Mouse (Mus musculus) R1 (cell line): ENCODE results near the gene Apc2.

Source experiments
- DNase-seq: peaks from one replicate; pipeline ENCODE4 v3.0.0-alpha.2; 2018; ENCODE audit warnings: low read depth, low spot score

Gene Apc2

DNA sequence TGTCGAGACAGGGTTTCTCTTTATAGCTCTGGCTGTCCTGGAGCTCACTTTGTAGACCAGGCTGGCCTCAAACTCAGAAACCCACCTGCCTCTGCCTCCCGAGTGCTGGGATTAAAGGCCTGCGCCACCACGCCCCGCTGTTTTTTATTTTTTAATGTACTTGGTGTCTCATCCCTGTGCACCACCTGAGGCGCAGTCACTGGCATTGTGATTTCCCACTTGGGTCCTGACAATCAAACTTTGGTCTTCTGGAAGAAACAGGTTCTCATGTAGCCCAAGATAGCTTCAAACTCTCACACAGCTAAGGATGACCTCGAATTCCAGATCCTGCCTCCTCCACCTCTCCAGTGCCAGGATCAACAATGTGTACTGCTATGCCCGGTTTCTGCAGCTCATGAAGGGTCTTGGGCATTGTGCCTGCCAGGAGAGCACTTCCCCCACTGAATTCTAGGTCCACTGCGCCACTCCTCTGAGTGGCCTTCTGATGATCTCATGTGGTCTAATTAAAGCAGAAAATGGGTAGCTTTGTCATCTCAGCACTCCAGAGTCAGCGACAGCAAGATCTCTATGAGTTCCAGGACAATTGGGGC, 32.9 kb upstream of the Apc2 start:
- DNase-seq = no peak

DNA sequence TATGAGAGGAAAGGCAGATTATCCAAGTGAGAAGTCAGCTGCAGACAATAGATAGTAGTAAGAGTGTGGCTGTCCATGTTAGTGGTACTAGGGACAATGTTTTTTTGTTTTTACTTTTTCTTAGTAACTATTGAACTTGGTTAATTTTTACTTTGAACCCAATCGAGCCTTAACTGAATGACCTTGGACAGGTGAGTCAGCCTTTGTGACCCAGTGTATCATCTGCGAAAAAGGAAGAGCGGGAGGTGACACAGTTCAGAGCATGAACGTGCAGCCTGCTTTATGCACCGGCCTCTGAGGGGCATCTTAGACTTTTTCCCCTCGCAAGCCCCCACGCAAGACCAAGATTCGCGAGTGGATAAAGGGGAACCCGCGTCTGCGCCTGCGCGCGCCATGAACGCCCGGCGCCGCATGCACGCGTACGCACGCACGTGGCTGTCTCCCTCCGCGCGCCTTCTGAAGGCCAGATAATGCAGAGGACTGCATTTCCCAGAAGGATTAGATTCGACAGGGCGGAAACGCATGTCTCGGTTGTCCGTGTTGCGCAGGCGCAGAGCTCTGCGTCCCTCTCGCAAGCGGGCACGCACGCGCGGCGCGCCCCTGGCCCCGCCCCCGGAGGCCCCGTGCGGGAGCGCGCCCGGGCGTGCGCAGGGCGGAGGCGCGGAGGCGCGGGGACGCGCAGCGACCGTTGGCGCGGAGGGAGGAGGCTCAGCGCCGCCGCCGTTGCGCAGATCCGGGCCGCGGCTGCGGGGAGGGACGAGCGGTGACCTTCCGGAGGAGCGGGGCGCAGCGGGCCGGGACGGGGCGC, 31.2 kb upstream of the Apc2 start:
- peak; percentile 99 for DNase-seq

DNA sequence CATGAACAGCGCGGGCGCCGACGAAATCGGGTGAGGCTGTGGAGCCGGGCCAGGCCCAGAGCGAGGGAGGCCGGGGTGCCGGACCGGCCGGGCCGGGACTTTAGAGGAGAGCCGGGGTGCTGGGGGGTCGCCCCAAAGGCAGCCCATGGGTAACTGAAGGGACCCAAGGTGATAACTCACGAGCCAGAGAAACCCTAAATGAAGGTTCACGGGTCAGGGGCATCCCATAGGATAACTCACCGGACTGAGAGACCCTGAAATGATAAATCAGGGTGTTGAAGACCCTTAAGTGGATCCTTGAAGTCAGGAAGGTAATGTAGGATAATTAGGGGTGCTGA, 30.7 kb upstream of the Apc2 start:
- no peak for DNase-seq

GRCm38 (mm10) chr10:80270099-80270498, 25.7 kb upstream of the Apc2 start:
- DNase-seq = no peak

- no peak for DNase-seq
Observed at GRCm38 (mm10) chr10:80270734-80271181, 25.0 kb upstream of the Apc2 start.

- DNase-seq = no peak
Observed at GRCm38 (mm10) chr10:80271186-80271843, 24.5 kb upstream of the Apc2 start.

- no peak for DNase-seq
Observed at GRCm38 (mm10) chr10:80271870-80272585, 23.7 kb upstream of the Apc2 start.

DNA sequence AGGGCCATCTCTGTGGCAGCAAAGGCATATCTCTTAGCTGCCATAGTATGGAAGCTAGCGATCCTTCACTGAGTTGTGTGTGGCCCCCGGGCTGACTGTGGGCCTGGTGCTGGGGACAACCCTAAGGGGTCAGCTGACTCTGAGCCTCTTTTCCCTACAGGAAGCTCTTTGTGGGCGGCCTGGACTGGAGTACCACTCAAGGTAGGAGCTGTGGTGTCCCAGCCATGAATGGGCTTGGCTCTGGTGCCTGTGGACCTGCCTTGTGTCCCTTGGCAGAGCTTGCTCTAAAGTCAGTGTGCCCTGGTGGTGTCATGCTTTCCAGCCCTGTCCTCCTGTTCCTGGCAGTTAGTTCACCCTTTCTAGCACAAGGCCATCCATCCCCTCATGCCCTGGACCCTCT, 21.9 kb upstream of the Apc2 start:
- no peak for DNase-seq

DNA sequence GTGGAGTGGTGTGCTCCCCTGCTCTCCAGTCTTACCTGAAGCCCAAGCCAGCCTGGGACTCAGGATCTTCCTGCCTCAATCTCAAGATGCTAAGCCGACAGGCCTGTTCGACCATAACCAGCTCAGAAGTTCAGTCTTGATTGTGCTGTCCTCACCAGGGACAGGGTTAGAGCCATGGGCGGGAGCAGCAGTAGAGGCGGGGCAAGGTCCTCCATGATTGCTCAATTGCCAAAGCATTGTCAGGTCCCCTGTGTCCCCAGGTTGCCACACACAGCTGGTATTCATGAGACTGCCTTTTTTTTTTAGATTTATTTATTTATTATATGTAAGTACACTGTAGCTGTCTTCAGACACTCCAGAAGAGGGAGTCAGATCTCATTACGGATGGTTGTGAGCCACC, 19.5 kb upstream of the Apc2 start:
- DNase-seq = no peak

GRCm38 (mm10) chr10:80278390-80278789, 17.4 kb upstream of the Apc2 start:
- no peak for DNase-seq

- no peak for DNase-seq
Observed at GRCm38 (mm10) chr10:80279273-80279672, 16.5 kb upstream of the Apc2 start.

DNA sequence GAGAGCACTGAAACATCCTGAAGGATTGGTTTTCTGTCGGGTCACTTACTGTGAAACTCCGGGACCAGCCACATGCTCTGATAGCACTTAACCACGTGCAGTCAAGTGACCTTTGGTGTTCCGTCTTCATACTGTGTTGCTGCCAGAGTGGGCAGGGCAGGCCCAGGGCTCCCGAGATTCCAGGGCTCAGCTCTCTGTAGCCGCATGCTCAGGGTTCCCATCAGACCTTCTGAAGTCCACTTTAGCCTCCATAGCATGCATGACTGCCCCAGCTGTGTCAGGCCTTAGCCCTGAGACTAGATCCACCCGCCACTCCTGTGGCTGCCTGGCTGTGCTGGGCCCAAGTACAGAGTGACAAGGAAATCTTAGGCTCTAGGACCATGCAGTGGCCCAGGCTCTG, 14.5 kb upstream of the Apc2 start:
- DNase-seq = no peak

DNA sequence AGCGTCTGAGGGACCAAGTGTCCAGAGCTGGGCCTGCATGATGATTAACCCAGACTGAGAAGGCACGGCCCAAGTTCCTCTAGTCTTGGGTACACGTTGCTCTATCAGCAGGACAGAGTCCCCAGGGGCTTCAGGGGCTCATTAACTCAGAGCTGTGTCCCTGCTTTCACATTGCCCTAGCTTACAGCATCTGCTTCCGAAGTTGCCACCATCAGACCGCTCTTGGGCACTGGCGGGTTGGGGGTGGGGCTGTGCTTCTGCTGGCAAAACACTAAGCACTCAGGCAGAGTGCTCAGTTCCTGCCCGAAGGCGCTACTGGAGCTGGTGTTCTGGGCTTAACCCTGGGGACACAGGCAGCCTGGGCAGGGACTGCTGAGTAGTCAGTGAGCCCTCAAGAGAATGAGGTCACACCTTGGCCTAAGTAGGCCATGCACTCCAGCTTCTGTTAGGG, 13.8 kb upstream of the Apc2 start:
- no peak for DNase-seq

- no peak for DNase-seq
Observed at GRCm38 (mm10) chr10:80282481-80283441, 13.0 kb upstream of the Apc2 start.

GRCm38 (mm10) chr10:80285222-80286070, 10.3 kb upstream of the Apc2 start:
- DNase-seq = no peak

GRCm38 (mm10) chr10:80288097-80288496, 7.7 kb upstream of the Apc2 start:
- no peak for DNase-seq

DNA sequence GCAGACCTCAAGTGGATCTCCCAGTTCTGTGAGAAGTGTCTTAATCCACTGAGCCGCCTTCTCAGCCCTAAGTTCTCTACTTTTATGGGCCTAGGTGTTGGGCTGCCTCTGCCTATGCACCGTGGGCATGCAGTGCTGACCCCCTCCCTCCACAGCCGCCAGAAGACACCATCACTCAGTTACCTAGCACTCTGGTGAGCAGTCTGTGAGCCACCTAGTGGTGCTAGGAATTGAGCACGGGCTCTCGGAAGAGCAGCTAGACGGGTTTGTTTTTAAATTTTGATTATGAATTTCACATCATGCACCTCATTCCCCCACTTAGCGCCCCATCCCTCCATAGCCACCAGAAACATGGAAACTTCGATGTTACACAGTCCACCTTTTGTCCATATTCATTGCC, 7.1 kb upstream of the Apc2 start:
- peak; percentile 38 for DNase-seq

DNA sequence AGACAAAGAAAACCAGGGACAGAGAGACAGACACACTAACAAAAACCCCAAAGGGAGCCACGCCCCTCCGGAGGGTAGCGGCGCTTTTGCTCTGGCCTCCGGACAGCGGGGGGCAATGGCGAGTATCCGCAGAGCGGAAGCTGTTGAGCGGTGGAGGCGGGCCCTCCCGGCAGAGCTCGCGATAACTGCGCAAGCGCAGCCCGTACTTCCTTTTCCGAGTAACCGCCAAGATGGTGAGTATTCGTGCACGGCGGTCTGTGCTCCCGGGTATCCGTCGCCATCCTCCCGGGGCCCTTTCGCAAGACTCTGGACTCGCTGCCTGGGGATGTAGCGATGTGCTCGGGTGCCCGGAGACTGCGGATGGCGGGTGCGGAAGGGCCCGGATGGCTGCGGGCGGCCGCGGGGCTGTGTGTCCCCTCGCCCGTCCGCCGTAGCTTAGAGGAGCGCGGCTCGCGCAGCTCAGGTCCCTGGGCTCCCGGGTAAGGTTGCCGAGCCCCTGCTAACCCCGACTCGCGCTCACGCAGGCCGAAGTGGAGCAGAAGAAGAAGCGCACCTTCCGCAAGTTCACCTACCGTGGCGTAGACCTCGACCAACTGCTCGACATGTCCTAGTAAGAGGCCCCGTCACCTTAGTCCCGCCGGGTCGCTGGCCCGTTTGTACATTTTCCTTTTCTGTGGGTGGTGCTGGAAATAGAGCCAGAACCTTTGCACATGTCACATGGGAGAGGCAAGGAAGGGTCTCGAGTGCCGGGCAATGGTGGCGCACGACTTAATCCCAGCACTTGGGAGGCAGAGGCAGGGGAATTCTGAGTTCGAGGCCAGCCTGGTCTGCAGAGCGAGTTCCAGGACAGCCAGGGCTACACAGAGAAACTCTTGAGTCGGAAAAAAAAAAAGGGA, 3.3 kb upstream of the Apc2 start, which contains the start of gene Rps15:
TSS of gene Rps15 (plus strand) at position 203 of the 896 bp plus-strand sequence.
- peak; percentile 98 for DNase-seq

GRCm38 (mm10) chr10:80293325-80293724, 2.5 kb upstream of the Apc2 start:
- DNase-seq = peak; percentile 65
